Mouse (Mus musculus): Measurements from ENCODE around the gene Adh7. TPM values are rescaled to one million over a fixed set of nuclear protein-coding genes. Genes with fewer than 3 reads are reported as not detected.

The Adh7 gene
- polyA plus RNA-seq, 1 experiment from 2014 or later, result 1.1 TPM

DNA sequence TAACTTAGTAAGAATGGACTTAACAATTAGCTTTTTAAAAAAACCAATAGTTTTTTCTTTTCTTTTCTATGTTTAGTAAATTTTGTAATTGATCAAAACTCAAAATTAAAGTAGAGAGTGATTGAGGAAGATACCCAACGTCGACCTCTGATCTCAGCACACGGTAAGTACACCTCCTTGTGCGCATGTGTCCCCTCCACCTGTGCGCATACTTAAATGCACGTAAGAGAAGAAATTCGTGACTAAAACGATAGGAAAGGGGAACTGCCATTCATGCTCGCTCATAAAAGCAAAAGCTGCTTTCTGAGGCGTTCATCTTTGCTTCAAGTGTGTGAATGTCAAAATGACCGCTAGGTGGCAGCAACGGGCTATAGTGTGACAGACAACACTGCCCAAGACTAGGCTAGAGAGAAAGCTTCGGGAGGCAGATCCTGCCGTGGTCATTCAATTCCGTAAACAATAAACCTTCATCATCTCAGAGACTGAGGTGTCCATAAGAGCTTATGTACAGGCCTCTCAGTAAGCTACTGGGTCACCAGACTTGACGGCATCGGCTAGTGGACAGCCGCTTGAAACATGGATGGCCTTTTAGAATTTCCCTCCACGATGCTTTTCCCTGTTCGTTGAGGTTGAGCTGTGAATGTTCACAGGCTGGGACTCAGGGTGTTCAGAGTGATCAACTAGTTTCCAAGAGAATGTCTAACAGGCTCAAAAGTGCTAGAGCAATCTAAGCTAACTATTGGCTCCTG lies 19.4 kb upstream of the Adh7 start:
- peak; percentile 98 for ATAC-seq (replicated peaks)
- H3K9me3 ChIP-seq, result no peaks in the 10 kb centered on the region
- H3K4me3 ChIP-seq, result peak overlapping the region; percentile 28
- H3K9ac ChIP-seq (replicated peaks), result peak overlapping the region; percentile 48
- H3K4me2 ChIP-seq (replicated peaks), result peak overlapping the region; percentile 45
- no peaks in the 10 kb centered on the region for H3K36me3 ChIP-seq
- H3K27me3 ChIP-seq, result no peaks in the 10 kb centered on the region
- H3K27ac ChIP-seq (replicated peaks), result no peak overlapping the region
- no peaks in the 10 kb centered on the region for H3K4me1 ChIP-seq
- 26% methylated on average over 20 of the region's 20 CpGs for WGBS

DNA sequence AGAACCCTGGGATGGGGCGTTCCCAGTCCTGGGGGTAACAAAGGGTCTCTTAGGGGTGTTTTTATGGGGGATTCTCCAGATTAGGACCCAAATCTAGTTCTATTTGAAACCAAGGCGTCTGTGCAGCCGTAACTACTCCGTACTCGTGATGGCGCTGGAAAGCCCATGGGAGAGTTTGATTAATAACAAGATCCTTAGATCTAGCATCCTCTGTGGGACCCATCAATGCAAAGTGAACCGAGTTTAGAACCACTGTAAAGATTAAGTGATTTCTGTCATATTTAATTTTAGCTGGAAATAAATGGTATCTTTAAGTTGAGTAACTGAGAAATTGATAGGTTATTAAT lies 18.9 kb upstream of the Adh7 start:
- 79% methylated on average over 7 of the region's 7 CpGs for WGBS
- H3K9ac ChIP-seq (replicated peaks), result peak overlapping the region; percentile 48

DNA sequence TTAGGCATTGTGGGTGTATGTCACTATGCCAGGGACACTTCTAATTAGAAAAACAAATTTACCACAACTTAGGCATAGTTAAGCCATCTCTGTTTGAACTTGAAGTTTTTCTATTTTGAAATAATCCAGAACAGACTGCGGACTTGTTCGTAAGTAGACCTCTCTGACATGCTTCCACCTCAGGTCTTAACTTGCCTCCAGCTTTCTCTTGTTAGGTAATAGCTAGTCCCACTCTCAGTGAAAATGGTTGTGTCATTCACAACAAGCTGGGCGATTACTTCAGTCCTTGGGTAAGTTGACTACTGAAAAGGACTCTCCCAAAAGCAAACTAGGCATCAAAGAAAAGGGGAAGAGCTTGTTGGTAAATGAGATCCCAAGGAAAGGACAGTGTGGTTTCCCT lies 8.7 kb upstream of the Adh7 start:
- no peak for ATAC-seq (replicated peaks)
- H3K4me3 ChIP-seq, result no peak overlapping the region

More for the DNA sequence above, 18.9 kb upstream of the Adh7 start:
- H3K27ac ChIP-seq (replicated peaks), result no peak overlapping the region
- no peaks in the 10 kb centered on the region for H3K9me3 ChIP-seq
- peak overlapping the region; percentile 45; the same call in 1 of the 2 replicates for H3K4me2 ChIP-seq (replicated peaks)
- no peak overlapping the region for H3K4me3 ChIP-seq
- ATAC-seq (replicated peaks), result 0 out of 2 replicates have a peak, but pooled peaks have one; percentile 4
- no peaks in the 10 kb centered on the region for H3K27me3 ChIP-seq
- no peaks in the 10 kb centered on the region for H3K4me1 ChIP-seq
- H3K36me3 ChIP-seq, result no peaks in the 10 kb centered on the region

DNA sequence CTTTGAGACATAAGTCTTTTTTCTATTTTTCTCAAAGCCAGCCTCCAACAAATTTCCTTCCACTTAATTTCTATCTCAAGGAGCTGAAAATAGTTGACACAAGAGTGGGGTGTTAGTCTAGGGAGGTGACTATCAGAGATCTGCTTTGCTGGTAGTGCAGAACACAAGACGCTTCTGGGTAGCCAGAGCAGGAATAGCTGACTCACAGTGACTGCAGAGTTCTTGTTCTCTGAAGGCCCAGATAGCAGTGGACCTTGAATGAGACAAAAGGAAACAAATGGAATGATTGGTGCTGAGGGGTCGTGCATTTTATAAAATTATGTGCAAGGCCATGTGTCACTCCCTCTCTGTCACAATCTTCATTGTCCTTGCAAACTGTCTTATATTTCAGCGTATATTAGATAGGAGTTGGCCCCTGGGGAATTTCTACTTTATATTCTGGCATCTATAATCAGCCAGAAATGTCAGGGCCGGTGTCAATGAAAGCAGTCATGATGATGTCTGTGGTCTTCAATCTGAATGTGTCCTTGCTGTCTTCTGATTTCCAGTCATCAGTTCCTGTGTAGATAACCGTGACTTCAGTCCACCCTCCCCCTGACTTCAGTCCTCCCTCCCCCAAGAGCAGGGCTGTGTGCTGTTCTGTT lies 7.0 kb upstream of the Adh7 start:
- Histone ChIP-seq H3K9ac (replicated peaks) (no peak overlapping the region), H3K4me2 (replicated peaks) (no peak overlapping the region), H3K36me3 (no peaks in the 10 kb centered on the region), H3K27ac (replicated peaks) (no peak overlapping the region), H3K4me3 (no peak overlapping the region), H3K27me3 (no peaks in the 10 kb centered on the region), H3K4me1 (no peaks in the 10 kb centered on the region), H3K9me3 (no peaks in the 10 kb centered on the region)
- WGBS, result 94% methylated on average over 5 of the region's 5 CpGs
- ATAC-seq (replicated peaks), result no peak

More for the DNA sequence above, 8.7 kb upstream of the Adh7 start:
- Histone ChIP-seq H3K9ac (replicated peaks) (no peak overlapping the region), H3K9me3 (no peaks in the 10 kb centered on the region), H3K27me3 (no peaks in the 10 kb centered on the region), H3K27ac (replicated peaks) (no peak overlapping the region), H3K4me1 (no peaks in the 10 kb centered on the region), H3K4me2 (replicated peaks) (no peak overlapping the region), H3K36me3 (no peaks in the 10 kb centered on the region)
- 91% methylated on average over 3 of the region's 3 CpGs for WGBS

DNA sequence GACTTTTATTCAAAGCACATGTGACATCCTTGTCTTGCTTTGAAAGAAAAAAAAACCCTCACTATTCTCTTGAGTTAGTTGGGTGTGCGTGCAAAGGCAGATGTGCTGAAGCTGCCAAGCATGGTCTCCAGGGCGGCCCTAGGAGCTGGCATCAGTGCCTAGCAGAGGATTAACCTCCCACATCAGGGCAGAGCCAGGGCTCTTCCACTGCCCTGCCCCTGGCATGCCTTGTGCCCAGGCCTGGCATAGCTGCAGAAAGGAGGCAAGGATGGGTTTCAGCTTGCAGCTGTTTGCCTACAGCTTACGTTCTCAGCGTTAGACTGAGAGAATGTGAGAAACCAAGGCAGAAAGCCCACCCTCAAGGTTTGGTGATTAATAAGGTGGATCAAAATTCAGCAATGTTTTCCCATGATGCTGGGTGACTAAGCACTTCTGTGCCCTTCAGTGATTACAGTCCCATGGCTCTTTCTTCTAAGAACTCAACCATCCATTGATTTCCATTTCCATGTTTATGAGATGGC lies 5.1 kb upstream of the Adh7 start:
- 91% methylated on average over 4 of the region's 4 CpGs for WGBS
- ATAC-seq (replicated peaks), result no peak

DNA sequence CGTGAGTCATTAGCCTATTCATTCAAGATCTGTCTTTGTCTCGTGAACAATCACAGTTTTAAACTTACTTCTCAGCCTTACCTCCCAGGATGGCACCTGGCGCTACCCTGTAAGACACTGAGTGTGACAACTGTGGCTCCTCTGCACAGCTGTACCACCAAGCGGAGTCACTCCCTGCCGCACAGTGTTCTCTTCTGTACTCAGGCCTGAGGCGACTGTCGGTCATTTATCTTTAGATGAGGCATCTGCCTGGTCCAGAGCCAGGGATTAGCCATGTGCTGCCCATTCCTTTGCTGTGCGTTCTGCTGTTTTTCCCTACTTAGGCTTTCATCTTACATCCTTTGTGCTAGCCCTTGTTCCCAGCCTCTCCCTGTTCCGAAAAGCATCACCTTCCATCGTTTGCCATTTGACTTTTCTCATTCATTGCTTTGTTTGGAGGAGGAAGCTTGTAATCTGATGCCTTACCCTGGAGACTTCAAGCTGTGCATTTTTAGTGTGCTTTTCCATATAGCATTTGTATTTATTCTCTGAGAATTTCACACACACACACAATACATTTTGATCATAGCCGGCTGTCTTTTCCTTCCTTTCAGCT lies 2.1 kb upstream of the Adh7 start:
- Histone ChIP-seq H3K9ac (replicated peaks) (no peak overlapping the region), H3K27ac (replicated peaks) (no peak overlapping the region), H3K4me3 (no peak overlapping the region), H3K9me3 (no peaks in the 10 kb centered on the region), H3K36me3 (no peaks in the 10 kb centered on the region), H3K27me3 (no peaks in the 10 kb centered on the region), H3K4me2 (replicated peaks) (no peak overlapping the region), H3K4me1 (no peaks in the 10 kb centered on the region)
- 17% methylated on average over 11 of the region's 11 CpGs for WGBS
- no peak for ATAC-seq (replicated peaks)

More for the DNA sequence above, 5.1 kb upstream of the Adh7 start:
- Histone ChIP-seq H3K36me3 (no peaks in the 10 kb centered on the region), H3K9ac (replicated peaks) (no peak overlapping the region), H3K4me1 (no peaks in the 10 kb centered on the region), H3K4me2 (replicated peaks) (no peak overlapping the region), H3K27me3 (no peaks in the 10 kb centered on the region), H3K27ac (replicated peaks) (no peak overlapping the region), H3K9me3 (no peaks in the 10 kb centered on the region), H3K4me3 (no peak overlapping the region)

DNA sequence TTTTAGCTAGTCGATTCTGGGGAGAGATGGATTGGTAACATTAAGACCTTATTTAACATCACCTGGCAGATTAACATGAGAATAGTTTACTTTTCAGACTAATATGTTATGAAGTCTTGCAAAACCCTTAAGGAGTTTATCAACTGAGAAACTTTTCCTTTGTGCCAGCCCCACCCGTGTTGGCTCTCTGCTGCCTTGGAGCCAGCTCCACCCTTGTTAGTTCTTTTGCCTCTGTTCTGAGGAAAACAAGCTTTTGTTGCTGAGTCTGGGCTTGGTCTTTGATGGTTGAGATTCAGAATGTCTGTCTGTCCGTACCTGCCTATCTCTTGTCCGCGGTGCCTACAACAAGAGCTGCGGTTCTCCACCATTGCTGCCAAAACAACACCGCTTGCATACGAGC lies 1.5 kb upstream of the Adh7 start:
- H3K4me3 ChIP-seq, result no peak overlapping the region
- WGBS, result 73% methylated on average over 8 of the region's 8 CpGs
- no peaks in the 10 kb centered on the region for H3K27me3 ChIP-seq
- no peak overlapping the region for H3K27ac ChIP-seq (replicated peaks)
- no peaks in the 10 kb centered on the region for H3K36me3 ChIP-seq
- no peaks in the 10 kb centered on the region for H3K9me3 ChIP-seq
- H3K4me1 ChIP-seq, result no peaks in the 10 kb centered on the region
- no peak overlapping the region for H3K4me2 ChIP-seq (replicated peaks)
- no peak for ATAC-seq (replicated peaks)
- no peak overlapping the region for H3K9ac ChIP-seq (replicated peaks)

DNA sequence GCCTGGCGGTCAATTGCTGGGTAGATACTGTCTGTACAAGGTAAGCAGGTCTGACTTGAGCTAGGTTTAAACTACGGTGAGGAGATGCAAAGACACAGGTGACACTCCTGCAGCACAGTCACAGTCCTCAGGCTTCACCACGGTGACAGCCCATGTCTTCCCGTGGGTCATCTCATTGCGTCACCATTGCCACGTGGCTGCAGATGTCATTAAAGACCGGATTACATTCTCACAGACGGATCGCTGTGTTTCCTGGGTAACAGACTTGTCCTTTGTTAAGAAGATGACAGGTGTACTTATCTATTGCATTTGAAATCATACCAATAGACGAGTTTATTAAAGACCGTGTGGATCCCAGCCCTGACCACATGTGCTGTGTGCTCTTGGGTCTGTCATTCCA lies 3.6 kb downstream of the Adh7 start:
- 87% methylated on average over 11 of the region's 11 CpGs for WGBS
- no peak overlapping the region for H3K9ac ChIP-seq (replicated peaks)
- no peaks in the 10 kb centered on the region for H3K27me3 ChIP-seq
- no peak overlapping the region for H3K27ac ChIP-seq (replicated peaks)
- no peak for ATAC-seq (replicated peaks)
- H3K4me1 ChIP-seq, result no peaks in the 10 kb centered on the region
- no peaks in the 10 kb centered on the region for H3K9me3 ChIP-seq
- no peaks in the 10 kb centered on the region for H3K36me3 ChIP-seq
- H3K4me3 ChIP-seq, result no peak overlapping the region
- no peak overlapping the region for H3K4me2 ChIP-seq (replicated peaks)

DNA sequence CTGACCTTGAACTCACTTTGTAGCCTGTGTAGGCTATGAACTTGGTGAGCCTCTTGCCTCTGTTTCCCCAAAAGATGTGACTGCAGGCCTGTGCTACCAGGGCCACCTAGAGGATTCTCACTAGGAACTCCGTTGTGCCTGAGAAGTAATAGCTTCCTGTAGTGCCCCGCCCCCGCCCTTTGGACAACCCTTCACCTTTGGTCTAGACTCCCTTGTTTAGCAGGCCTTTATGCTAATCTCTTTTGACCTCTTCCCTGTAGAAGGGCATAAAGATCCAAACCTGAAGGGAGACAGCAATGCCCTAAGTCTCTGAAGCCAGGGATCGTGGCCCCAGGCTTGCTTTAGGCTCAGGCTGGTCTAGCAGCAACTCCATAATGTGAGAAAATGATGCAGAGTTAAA lies 5.0 kb downstream of the Adh7 start:
- H3K27me3 ChIP-seq, result no peaks in the 10 kb centered on the region
- H3K4me1 ChIP-seq, result no peaks in the 10 kb centered on the region
- H3K4me3 ChIP-seq, result no peak overlapping the region
- no peak overlapping the region for H3K27ac ChIP-seq (replicated peaks)
- no peak overlapping the region for H3K9ac ChIP-seq (replicated peaks)
- no peaks in the 10 kb centered on the region for H3K36me3 ChIP-seq
- no peaks in the 10 kb centered on the region for H3K9me3 ChIP-seq
- 73% methylated on average over 4 of the region's 4 CpGs for WGBS
- H3K4me2 ChIP-seq (replicated peaks), result no peak overlapping the region
- ATAC-seq (replicated peaks), result no peak

DNA sequence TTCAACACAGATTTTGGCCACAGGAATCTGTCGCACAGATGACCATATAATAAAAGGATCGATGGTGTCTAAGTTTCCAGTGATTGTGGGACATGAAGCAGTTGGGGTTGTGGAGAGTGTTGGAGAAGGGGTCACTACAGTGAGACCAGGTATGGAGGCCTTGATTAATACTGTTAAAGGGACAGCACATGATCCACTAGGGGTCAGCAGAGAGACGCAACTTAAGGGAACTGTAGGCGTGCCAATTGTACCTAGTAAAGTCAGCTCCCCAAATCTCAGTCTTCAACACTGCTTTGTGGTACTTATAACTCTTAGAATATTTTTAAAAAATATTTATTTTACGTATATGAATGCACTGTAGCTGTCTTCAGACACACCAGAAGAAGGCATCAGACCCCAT lies 5.4 kb downstream of the Adh7 start:
- Histone ChIP-seq H3K9ac (replicated peaks) (no peak overlapping the region), H3K9me3 (no peaks in the 10 kb centered on the region), H3K4me1 (no peaks in the 10 kb centered on the region), H3K4me2 (replicated peaks) (no peak overlapping the region), H3K4me3 (no peak overlapping the region), H3K27ac (replicated peaks) (no peak overlapping the region), H3K36me3 (no peaks in the 10 kb centered on the region), H3K27me3 (no peaks in the 10 kb centered on the region)
- peak; percentile 43; the same call in 1 of the 2 replicates for ATAC-seq (replicated peaks)
- 52% methylated on average over 5 of the region's 5 CpGs for WGBS

DNA sequence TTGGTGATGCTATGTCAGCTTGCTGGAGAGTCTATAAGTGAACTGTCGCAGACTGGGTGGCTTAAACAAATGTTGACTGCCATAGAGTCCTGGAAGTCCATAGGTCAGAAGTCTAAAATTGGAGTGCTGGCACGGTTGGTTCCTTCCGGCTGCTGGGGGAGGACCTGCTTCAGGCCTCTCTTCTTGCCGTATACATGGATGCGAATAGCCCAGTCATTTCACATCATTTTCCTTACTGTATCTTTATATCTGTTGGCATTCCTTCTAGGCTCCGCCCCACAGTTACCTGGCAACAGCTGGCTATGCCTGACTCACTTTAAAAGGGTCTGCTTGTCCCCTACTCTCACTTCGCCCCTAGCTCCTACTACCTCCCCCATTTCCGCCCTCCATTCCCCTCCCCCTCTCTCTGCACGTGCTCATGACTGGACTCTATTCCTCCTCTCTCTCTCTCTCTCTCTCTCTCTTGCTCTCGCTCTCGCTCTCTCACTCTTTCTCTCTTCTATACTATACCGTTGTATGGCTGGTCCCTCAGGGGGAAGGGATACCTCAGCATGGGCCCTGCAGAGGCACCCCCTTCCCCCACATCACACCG lies 6.9 kb downstream of the Adh7 start:
- H3K36me3 ChIP-seq, result no peaks in the 10 kb centered on the region
- H3K4me2 ChIP-seq (replicated peaks), result no peak overlapping the region
- no peaks in the 10 kb centered on the region for H3K4me1 ChIP-seq
- no peak for ATAC-seq (replicated peaks)
- H3K4me3 ChIP-seq, result no peak overlapping the region
- no peak overlapping the region for H3K27ac ChIP-seq (replicated peaks)
- no peaks in the 10 kb centered on the region for H3K9me3 ChIP-seq
- WGBS, result 86% methylated on average over 13 of the region's 13 CpGs
- H3K27me3 ChIP-seq, result no peaks in the 10 kb centered on the region
- no peak overlapping the region for H3K9ac ChIP-seq (replicated peaks)

DNA sequence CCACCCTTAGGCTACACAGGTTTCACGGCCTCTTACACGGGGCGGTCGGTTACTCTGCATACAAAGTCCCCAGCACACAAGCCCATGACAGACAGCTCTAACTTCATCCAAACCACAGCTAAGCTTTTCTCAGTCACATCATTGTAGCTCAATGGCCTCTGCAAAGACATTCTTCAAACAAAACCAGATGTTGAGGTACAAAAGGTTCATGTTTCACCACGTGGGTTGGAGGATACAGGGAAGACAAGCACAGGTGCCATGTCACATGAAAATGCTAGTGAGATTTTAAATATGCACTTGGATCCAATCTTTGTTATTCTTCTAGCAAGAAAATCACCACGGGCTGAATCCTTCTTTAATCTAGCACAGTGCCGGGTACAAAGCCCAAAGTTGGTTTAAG lies 7.8 kb downstream of the Adh7 start:
- H3K27ac ChIP-seq (replicated peaks), result no peak overlapping the region
- no peaks in the 10 kb centered on the region for H3K36me3 ChIP-seq
- no peak overlapping the region for H3K4me2 ChIP-seq (replicated peaks)
- no peak overlapping the region for H3K9ac ChIP-seq (replicated peaks)
- H3K9me3 ChIP-seq, result no peaks in the 10 kb centered on the region
- H3K4me3 ChIP-seq, result no peak overlapping the region
- no peaks in the 10 kb centered on the region for H3K4me1 ChIP-seq
- no peak for ATAC-seq (replicated peaks)
- no peaks in the 10 kb centered on the region for H3K27me3 ChIP-seq
- 70% methylated on average over 7 of the region's 7 CpGs for WGBS

Data from forebrain, embryonic 15.5 days (tissue).